Mouse (Mus musculus): ENCODE results near the gene 1700031F05Rik.
"Not testable (repeated sequence)": the region's sequence is repeated elsewhere in the genome, so short reads cannot be mapped to it uniquely, and the experiment has no call there.

1700031F05Rik gene

DNA sequence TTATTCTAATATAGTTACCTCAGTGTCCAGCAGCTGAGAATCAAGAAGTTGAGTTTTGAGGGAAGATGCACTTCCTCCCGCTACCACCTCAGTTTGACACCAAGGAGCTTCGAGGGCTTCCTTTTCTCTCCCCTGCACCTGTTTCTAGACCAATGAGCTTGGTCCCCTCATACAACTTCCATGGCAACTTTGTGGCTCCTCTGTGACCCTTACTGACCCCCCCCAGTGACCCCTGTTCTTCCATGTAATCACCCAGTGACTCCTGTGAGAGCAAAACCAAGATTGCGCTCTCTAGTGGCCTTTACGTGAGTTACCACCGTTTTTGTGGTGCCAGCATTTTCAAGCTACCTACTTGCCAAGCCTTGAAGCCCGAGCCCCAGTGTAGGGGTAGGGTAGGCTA lies at the start of gene 1700031F05Rik:
Gene 1700031F05Rik (minus strand): TSS at position 101 of the 400 bp plus-strand sequence.
- no peak for DNase-seq (ENCODE audit: low read depth in 2 of 2, low spot score in 2 of 2)

- DNase-seq (ENCODE audit: low read depth in 2 of 2, low spot score in 2 of 2) = not testable (repeated sequence)
These were observed 47.1 kb upstream of the 1700031F05Rik start for GRCm38 (mm10) chrX:102914823-102915222.

DNA sequence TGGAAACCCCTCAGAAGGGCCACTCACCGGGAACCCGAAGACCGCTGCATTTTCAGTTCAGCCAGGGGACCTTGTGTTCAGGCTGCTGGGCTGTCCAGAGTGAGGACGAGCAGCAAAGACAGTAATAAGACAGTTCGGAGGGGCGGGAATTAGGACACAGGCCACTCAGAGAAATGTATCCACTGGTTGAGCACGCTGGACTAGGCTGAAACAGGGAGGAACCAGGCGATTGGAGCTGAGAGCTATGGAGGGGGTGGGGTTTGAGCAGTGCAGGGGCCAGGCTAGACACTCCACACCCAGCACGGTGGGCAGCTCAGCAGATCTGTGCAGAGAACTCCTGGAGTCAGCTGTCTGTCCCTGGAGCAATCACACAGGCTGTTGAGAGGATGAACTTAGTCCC lies 40.8 kb upstream of the 1700031F05Rik start, which contains the start of the genes Dmrtc1a and 1700011M02Rik:
Gene Dmrtc1a (minus strand): TSS at position 101 of the 400 bp plus-strand sequence.
Gene 1700011M02Rik (plus strand): TSS at position 319 of the 400 bp plus-strand sequence.
- not testable (repeated sequence) for DNase-seq (ENCODE audit: low read depth in 2 of 2, low spot score in 2 of 2)

- not testable (repeated sequence) for DNase-seq (ENCODE audit: low read depth in 2 of 2, low spot score in 2 of 2)
These were observed 13.3 kb downstream of the 1700031F05Rik start, which contains the start of gene Dmrtc1c2 for GRCm38 (mm10) chrX:102854516-102854915. Gene Dmrtc1c2, minus strand, starts transcription at chrX:102854616.

- no peak for DNase-seq (ENCODE audit: low read depth in 2 of 2, low spot score in 2 of 2)
These were observed 55.5 kb downstream of the 1700031F05Rik start for GRCm38 (mm10) chrX:102812311-102812710.
